Mouse (Mus musculus) midbrain, embryonic 10.5 days (tissue): Measurements from ENCODE around the gene Traf1. TPM values are rescaled to one million over a fixed set of nuclear protein-coding genes. Genes with fewer than 3 reads are reported as not detected.
A peak's percentile ranks its signal among the peaks of the same experiment; 100 is the strongest.

Experiments
- DNase-seq: peaks from one replicate; pipeline ENCODE4 v3.0.0-alpha.2; 2017; ENCODE audit warnings: low spot score
- H3K27ac ChIP-seq: fragments of 300-500 bp; sonication (generic); replicated peaks from 2 replicates; pipeline ENCODE4 v1.5.1; 2016; ENCODE audit warnings: mild to moderate bottlenecking
- H3K27me3 ChIP-seq: fragments of 300-500 bp; sonication (generic); 2 replicates; pipeline ENCODE4 v1.6.1; 2016; ENCODE audit warnings: low read depth, mild to moderate bottlenecking; ENCODE audit not compliant: poor library complexity, severe bottlenecking
- H3K36me3 ChIP-seq: fragments of 300-500 bp; sonication (generic); 2 replicates; pipeline ENCODE4 v1.6.1; 2016; ENCODE audit warnings: mild to moderate bottlenecking, moderate library complexity
- H3K4me1 ChIP-seq: fragments of 300-500 bp; sonication (generic); 2 replicates; pipeline ENCODE4 v1.6.1; 2016
- H3K4me3 ChIP-seq: fragments of 300-500 bp; sonication (generic); 2 replicates; pipeline ENCODE4 v1.5.1; 2016; ENCODE audit warnings: mild to moderate bottlenecking, moderate library complexity
- H3K9me3 ChIP-seq: fragments of 300-500 bp; sonication (generic); replicated peaks from 2 replicates; pipeline ENCODE4 v1.6.1; 2016; ENCODE audit warnings: mild to moderate bottlenecking
- WGBS: fragments of 180-500 bp; shearing (Covaris S2); methylation state at CpG from one replicate; pipeline ENCODE4 v1.1.7; 2016; 5-methylcytosine and 5-hydroxymethylcytosine counted together
- polyA plus RNA-seq: library from polyadenylated mRNA; unstranded; fragments of >200 nt; fragmentation: Nextera tagmentation; extraction: Ambion mirVana; gene quantifications from 2 replicates; pipeline ENCODE4 v1.2.1, GENCODE M21; 2016

The Traf1 gene
- polyA plus RNA-seq, 1 experiment from 2014 or later, result 0.12 TPM

DNA sequence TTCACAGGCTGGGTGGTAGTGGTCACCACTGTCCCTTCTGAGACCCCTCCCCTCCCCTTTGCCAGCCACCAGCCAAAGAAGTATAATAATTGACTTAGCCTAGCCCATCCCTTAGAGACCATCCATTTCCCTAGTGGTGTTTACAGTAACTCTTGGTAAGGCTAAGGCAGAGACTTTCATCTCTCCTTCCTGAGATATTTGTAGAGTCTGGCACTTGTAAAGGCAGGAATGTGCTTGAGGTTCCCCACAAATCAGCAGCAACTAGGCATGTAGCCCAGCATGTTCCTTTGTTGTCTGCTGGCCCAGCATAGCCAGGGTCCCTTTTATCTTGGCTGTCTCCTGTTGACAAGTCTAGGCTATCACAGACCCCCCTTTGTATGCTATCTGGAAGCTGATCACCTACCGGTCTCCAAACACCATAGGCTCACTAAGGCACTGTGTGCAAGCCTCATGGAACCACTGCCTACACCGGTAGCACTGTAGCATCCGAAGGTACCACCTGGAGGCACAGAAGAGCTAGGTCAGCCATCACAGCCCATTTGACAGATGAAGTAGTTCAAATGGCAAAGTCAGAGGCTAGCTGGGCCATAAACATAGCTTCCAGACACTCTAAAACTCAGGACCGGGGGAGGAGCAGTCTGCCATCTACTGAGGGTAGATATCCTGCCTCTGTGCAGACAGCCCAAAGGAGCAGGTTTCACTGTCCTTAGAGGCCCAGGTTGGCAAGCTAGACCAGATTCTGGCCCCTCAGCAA, 57.7 kb downstream of the Traf1 start:
- no peaks in the 10 kb centered on the region for H3K9me3 ChIP-seq
- H3K27ac ChIP-seq, result no peak overlapping the region
- H3K27me3 ChIP-seq, result peaks cover 28% of the 10 kb centered on the region; the same call in 1 of the 2 replicates
- peaks cover 28% of the 10 kb centered on the region for H3K4me1 ChIP-seq
- WGBS, result 77% methylated on average over 4 of the region's 4 CpGs
- no peak overlapping the region for H3K4me3 ChIP-seq
- no peak for DNase-seq
- peaks cover 4% of the 10 kb centered on the region; the same call in 1 of the 2 replicates for H3K36me3 ChIP-seq

GRCm38 (mm10) chr2:34903191-34903590, 58.4 kb downstream of the Traf1 start:
- Histone ChIP-seq H3K27me3 (peaks cover 32% of the 10 kb centered on the region; the same call in 1 of the 2 replicates), H3K4me1 (peaks cover 29% of the 10 kb centered on the region), H3K9me3 (no peaks in the 10 kb centered on the region), H3K27ac (no peak overlapping the region), H3K4me3 (no peak overlapping the region), H3K36me3 (peaks cover 4% of the 10 kb centered on the region; the same call in 1 of the 2 replicates)
- 91% methylated on average over 7 of the region's 7 CpGs for WGBS
- DNase-seq, result no peak

- Histone ChIP-seq H3K27me3 (peaks cover 28% of the 10 kb centered on the region; the same call in 1 of the 2 replicates), H3K36me3 (peaks cover 4% of the 10 kb centered on the region; the same call in 1 of the 2 replicates), H3K4me3 (no peak overlapping the region), H3K4me1 (peaks cover 32% of the 10 kb centered on the region), H3K27ac (no peak overlapping the region), H3K9me3 (no peaks in the 10 kb centered on the region)
- no peak for DNase-seq
- WGBS, result 86% methylated on average over 6 of the region's 6 CpGs
Measured at GRCm38 (mm10) chr2:34902731-34903130, 58.8 kb downstream of the Traf1 start.

DNA sequence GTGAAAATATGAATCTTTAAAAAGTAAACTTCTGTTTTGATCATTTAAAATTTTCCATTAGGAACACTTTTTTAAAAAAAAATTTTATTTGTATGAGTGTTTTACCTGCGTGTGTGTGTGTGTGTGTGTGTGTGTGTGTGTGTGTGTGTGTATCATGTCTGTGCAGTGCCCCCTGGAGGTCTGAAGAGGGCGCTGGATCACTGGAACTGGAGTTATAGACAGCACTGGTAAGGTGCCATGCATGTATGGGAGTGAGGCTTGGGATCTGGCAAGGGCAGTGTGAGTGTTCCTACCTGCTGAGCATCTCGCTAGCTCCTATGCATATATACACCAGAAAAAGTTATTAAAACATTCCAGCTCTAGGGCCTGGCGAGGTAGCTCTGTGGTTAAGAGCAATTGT, 59.8 kb downstream of the Traf1 start:
- Histone ChIP-seq H3K4me3 (no peak overlapping the region), H3K36me3 (peaks cover 4% of the 10 kb centered on the region; the same call in 1 of the 2 replicates), H3K4me1 (peaks cover 25% of the 10 kb centered on the region), H3K9me3 (no peaks in the 10 kb centered on the region), H3K27me3 (peaks cover 19% of the 10 kb centered on the region; the same call in 1 of the 2 replicates), H3K27ac (no peak overlapping the region)
- no peak for DNase-seq
- 70% methylated on average over 4 of the region's 4 CpGs for WGBS

GRCm38 (mm10) chr2:34900412-34900811, 61.2 kb downstream of the Traf1 start:
- 79% methylated on average over 1 of the region's 1 CpGs for WGBS
- H3K36me3 ChIP-seq, result peaks cover 4% of the 10 kb centered on the region; the same call in 1 of the 2 replicates

GRCm38 (mm10) chr2:34899682-34900081, 61.9 kb downstream of the Traf1 start:
- WGBS, result 82% methylated on average over 11 of the region's 11 CpGs
- DNase-seq, result no peak
- no peak overlapping the region for H3K4me3 ChIP-seq

More at GRCm38 (mm10) chr2:34900412-34900811, 61.2 kb downstream of the Traf1 start:
- no peak for DNase-seq
- no peak overlapping the region for H3K27ac ChIP-seq
- peaks cover 12% of the 10 kb centered on the region; the same call in 1 of the 2 replicates for H3K27me3 ChIP-seq
- H3K4me1 ChIP-seq, result peaks cover 20% of the 10 kb centered on the region
- no peaks in the 10 kb centered on the region for H3K9me3 ChIP-seq
- no peak overlapping the region for H3K4me3 ChIP-seq

GRCm38 (mm10) chr2:34897820-34898219, 63.8 kb downstream of the Traf1 start:
- Histone ChIP-seq H3K4me1 (0 out of 2 replicates have a peak, but pooled peaks cover 4% of the 10 kb centered on the region), H3K36me3 (peaks cover 4% of the 10 kb centered on the region; the same call in 1 of the 2 replicates), H3K27me3 (peaks cover 12% of the 10 kb centered on the region; the same call in 1 of the 2 replicates), H3K9me3 (no peaks in the 10 kb centered on the region), H3K4me3 (no peak overlapping the region), H3K27ac (no peak overlapping the region)
- WGBS, result 27% methylated on average over 10 of the region's 10 CpGs
- peak; percentile 33 for DNase-seq

More at GRCm38 (mm10) chr2:34899682-34900081, 61.9 kb downstream of the Traf1 start:
- Histone ChIP-seq H3K36me3 (peaks cover 4% of the 10 kb centered on the region; the same call in 1 of the 2 replicates), H3K27me3 (peaks cover 12% of the 10 kb centered on the region; the same call in 1 of the 2 replicates), H3K27ac (no peak overlapping the region), H3K4me1 (peaks cover 13% of the 10 kb centered on the region), H3K9me3 (no peaks in the 10 kb centered on the region)

GRCm38 (mm10) chr2:34896821-34897460, 64.6 kb downstream of the Traf1 start:
- no peak for DNase-seq
- no peak overlapping the region for H3K4me3 ChIP-seq
- peaks cover 3% of the 10 kb centered on the region; the same call in 1 of the 2 replicates for H3K36me3 ChIP-seq
- 0 out of 2 replicates have a peak, but pooled peaks cover 4% of the 10 kb centered on the region for H3K4me1 ChIP-seq
- WGBS, result 89% methylated on average over 17 of the region's 17 CpGs
- H3K27me3 ChIP-seq, result peaks cover 12% of the 10 kb centered on the region; the same call in 1 of the 2 replicates
- no peak overlapping the region for H3K27ac ChIP-seq
- H3K9me3 ChIP-seq, result no peaks in the 10 kb centered on the region

GRCm38 (mm10) chr2:34895503-34896113, 66.0 kb downstream of the Traf1 start:
- no peak for DNase-seq
- 81% methylated on average over 19 of the region's 19 CpGs for WGBS
- Histone ChIP-seq H3K4me3 (no peak overlapping the region), H3K27me3 (peaks cover 12% of the 10 kb centered on the region; the same call in 1 of the 2 replicates), H3K9me3 (no peaks in the 10 kb centered on the region), H3K4me1 (0 out of 2 replicates have a peak, but pooled peaks cover 4% of the 10 kb centered on the region), H3K36me3 (no peaks in the 10 kb centered on the region), H3K27ac (no peak overlapping the region)

- WGBS, result 78% methylated on average over 5 of the region's 5 CpGs
- H3K4me3 ChIP-seq, result no peak overlapping the region
Measured at GRCm38 (mm10) chr2:34893950-34894349, 67.6 kb downstream of the Traf1 start.

More at GRCm38 (mm10) chr2:34893950-34894349, 67.6 kb downstream of the Traf1 start:
- no peaks in the 10 kb centered on the region for H3K36me3 ChIP-seq
- H3K27ac ChIP-seq, result no peak overlapping the region
- H3K4me1 ChIP-seq, result 0 out of 2 replicates have a peak, but pooled peaks cover 4% of the 10 kb centered on the region
- H3K9me3 ChIP-seq, result no peaks in the 10 kb centered on the region
- H3K27me3 ChIP-seq, result peaks cover 5% of the 10 kb centered on the region; the same call in 1 of the 2 replicates
- DNase-seq, result no peak
